Mouse (Mus musculus) lung, postnatal 25 days (tissue): Measurements from ENCODE around the gene Nell1.
"Not testable (repeated sequence)": the region's sequence is repeated elsewhere in the genome, so short reads cannot be mapped to it uniquely, and the experiment has no call there.

ENCODE experiments used
- DNase-seq: peaks from one replicate; pipeline ENCODE4 v3.0.0; 2022; ENCODE audit warnings: low spot score

The Nell1 gene

GRCm38 (mm10) chr7:49974841-49975440, at the start of gene Nell1:
Gene Nell1, plus strand, starts transcription at chr7:49974864.
- no peak for DNase-seq

- DNase-seq, result no peak
These were observed 46.1 kb upstream of the Nell1 start for GRCm38 (mm10) chr7:49928571-49928970.

- DNase-seq, result no peak
These were observed 44.7 kb upstream of the Nell1 start for GRCm38 (mm10) chr7:49929999-49930398.

DNA sequence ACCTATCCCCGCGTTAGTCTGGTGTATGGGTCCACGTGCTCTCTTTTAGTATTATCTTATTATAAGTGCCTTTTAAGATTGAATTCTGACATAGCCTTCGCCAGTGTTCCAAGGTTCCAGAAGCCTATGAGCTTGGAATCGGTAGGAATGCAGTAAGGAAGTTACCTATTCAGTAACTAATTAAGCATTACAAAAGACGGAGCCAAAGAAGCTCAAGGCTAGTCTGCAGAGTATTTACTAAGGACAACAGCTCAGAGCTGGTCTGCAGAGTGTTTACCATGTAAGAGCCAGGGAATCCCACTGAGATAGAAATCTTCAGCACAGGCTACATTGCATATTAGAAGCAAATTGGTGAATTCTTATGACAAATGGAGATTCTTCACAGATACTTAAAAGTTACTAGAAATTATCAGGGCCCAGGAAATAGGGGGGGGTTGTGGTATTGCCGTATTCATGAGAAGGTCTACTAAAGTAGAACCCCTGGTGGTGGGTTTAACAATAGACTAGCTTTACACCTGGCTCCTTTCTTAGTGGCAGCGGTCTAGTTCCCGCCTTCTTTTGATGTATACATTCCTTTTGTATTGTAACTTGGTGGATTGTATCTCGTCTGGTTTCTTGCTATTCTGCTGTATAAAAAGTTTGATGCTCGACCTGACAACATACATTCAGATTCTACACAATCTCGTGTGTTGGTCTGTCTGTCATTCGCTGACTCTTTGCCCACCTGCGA, 41.1 kb upstream of the Nell1 start:
- not testable (repeated sequence) for DNase-seq

DNA sequence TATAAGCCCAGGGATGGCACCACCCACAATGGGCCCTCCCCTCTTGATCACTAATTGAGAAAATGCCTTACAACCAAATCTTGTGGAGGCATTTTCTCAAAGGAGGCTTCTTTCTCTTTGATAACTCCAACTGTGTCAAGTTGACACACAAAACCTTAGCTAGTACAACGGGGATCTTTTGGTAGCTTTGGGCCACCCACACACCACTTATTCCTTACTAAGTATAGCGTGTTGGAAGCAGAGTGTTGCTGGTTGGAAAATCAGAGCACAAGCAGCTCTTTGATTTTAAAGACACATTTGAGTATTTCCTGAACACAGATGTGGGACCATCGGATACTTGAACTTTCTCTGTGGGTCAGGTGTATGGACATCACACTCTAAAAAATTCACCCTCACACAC, 37.8 kb upstream of the Nell1 start:
- no peak for DNase-seq

GRCm38 (mm10) chr7:49942023-49942422, 32.6 kb upstream of the Nell1 start:
- no peak for DNase-seq

- no peak for DNase-seq
These were observed 32.2 kb upstream of the Nell1 start for GRCm38 (mm10) chr7:49942490-49942889.

DNA sequence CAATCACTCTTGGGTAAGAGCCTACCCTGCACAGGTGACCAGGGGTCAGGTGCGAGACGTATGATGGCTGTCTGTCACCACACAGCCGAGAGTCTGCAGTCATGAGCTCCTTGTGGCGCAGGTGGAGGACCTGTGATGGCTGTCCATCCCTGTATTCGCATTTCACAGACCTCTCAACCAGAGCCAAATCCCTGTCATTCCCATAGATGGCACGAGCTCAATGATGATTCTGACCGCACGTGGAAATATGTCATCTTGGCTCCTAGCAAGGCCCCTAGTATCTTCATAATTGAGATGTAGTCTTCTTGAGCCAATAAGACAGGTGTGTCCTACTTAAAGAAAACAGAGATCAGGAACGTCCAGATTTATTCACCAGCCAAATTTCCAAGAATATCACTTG, 28.0 kb upstream of the Nell1 start:
- DNase-seq, result no peak

- DNase-seq, result peak; percentile 28
These were observed 21.0 kb upstream of the Nell1 start for GRCm38 (mm10) chr7:49953546-49954181.

DNA sequence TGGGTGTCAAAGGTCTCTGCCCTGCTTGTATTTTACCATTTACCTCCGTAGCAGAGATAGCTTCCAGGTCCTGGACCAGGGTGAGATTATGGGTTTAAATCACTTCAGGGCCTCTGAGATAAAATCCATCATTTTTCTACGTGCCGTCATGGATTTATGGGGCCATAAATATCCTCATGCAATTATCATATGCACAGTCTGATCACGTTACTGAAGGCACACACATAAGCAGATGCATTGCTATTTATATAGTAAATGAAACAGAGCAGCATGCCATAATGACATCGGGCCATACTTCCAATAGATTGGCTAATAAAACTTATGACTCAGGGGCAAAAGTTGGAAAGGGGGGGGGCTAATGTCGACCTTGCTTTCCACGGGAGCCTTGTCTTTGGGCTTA, 19.8 kb upstream of the Nell1 start:
- DNase-seq, result no peak

- no peak for DNase-seq
These were observed 17.5 kb upstream of the Nell1 start for GRCm38 (mm10) chr7:49957142-49957541.

- DNase-seq, result no peak
These were observed 10.9 kb upstream of the Nell1 start for GRCm38 (mm10) chr7:49963764-49964163.

- DNase-seq, result no peak
These were observed 5.1 kb upstream of the Nell1 start for GRCm38 (mm10) chr7:49969516-49969915.

DNA sequence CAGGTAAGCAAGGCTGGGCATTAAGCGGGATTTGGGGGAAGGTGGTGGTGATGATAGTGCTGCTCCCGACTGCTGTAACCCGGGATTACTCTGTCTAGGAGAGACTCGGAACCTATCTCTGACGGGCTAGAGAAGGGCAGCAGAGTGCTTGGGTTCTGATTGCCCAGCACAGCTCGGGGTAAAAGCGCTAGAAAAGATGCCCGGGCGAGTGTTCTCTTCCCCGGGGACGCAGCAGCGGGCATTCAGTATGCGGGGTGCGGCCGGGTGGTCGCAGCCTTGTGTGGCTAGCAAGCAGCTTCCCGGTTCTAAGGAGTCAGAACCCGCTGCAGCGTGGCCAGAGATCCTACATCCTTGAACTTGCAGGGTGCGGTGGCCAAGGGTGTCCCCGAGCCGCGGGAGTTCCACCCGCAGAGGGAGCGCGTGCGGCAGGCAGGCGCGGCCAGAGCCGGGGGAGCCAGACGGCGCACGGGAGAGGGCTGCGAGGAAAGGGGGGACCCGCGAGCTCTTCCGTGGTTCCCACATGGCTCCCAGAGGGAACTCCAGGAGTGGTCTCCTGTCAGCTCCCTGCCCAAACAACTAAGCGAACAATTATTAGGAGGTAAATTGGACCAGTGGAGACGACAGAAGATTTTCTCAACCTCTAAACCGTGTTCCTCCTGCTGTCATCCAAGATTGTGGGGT, 917 bp downstream of the Nell1 start:
- DNase-seq, result no peak

GRCm38 (mm10) chr7:49981511-49982227, 7.0 kb downstream of the Nell1 start:
- DNase-seq, result no peak

- DNase-seq, result no peak
These were observed 10.0 kb downstream of the Nell1 start for GRCm38 (mm10) chr7:49984698-49985097.

GRCm38 (mm10) chr7:49985947-49986346, 11.3 kb downstream of the Nell1 start:
- DNase-seq, result no peak

DNA sequence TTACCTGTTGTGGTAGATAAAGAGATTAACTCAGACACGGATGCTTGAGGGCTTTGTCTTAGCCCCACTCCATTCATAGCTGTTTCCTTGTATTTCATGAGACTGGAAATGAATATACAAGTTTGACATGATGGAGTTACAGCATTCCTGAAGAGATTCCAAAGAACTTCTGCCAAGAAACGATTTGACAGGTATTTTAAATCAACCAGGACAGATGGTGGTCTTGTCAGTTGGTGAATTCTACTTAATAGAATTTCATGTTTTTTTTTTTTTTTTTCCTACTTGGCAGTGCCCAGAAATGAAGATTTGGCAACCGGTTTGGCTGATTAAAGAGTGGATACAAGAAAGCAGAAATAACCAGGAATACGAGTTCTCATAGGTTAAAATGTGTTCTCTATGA, 24.7 kb downstream of the Nell1 start:
- DNase-seq, result no peak

DNA sequence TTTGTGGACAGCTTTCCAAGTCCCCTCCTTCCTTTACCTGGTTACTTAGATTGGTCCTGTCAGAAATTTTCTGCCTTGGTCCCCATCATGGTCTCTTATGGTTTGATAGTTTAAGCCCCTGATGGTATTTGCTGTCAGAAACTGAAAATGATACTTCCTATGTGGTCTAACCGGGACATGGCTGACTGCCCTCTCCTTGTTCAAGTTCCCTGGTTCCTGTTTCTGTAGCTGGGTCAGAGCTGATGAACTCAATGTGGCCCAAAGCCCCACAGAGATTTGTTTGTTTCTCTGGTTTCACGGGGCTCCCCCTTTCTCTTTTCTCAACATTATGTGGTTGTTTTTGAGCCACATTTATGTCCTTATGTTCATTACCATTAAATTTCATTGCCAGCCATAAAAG, 30.6 kb downstream of the Nell1 start:
- DNase-seq, result no peak

DNA sequence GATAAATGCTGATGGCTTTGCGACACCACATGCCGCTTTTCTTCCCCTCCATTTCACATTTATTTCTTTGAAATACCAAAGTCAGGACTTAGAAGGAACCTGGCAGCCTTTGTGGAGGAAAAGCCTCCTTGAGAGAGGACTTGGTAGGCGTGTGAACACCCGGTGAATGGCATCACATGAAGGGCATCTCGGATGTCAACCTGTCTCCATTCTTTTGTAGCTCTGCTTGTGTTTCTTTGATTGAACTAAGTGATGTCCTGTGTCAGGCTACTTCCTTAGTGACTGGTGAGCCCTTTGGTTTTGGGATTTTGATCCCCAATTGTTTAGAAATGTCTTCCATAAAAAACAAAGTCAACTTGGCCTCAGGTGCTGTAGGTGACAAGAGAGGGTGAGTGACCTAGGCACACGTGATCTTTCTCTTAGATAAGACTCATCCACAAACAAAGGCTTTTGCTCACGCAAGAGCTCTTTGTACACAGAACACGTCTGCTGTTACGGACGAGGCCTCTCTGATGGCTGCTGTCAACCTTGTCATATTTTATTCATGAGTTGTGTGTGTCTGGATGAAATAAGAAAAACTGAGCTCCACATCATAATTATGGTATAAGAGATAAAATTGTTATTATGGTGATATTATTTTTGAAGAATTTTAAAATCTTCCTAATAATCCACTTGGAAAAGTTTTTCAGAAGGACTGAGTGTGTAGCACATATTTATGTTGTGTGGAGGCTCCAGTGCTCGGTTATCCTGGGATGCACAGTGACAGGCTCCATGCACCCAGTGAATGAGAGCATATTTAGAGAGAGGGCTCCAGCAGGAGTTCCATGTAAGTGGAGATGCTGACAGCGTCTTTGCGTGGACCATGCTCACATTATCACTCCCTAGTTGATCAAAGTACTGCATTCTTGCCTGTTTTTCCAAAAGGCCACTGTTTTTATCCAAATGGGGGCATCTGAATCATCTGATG, 60.8 kb downstream of the Nell1 start:
- DNase-seq, result no peak

DNA sequence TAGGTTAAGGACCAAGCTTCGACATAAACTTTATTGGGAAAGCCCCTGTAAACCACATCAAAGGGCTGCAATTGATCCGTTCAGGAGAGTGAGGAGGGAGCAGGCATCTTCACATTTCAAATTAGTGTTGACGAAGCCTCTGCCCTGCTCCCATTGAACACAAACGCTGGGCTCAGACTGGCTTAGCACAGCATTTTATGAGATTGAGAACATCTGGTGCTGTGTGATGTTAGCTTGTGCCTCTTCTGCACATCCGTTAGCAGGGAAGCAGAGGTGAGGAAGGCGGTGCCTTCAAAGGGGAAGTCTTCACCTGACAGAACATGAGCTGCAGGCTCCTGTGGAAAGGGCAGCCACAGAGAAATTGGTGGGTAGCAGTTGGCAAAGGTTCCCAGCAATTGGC, 66.4 kb downstream of the Nell1 start:
- no peak for DNase-seq
